Mouse (Mus musculus): ENCODE data around the gene Slc52a3.

Slc52a3 gene

DNA sequence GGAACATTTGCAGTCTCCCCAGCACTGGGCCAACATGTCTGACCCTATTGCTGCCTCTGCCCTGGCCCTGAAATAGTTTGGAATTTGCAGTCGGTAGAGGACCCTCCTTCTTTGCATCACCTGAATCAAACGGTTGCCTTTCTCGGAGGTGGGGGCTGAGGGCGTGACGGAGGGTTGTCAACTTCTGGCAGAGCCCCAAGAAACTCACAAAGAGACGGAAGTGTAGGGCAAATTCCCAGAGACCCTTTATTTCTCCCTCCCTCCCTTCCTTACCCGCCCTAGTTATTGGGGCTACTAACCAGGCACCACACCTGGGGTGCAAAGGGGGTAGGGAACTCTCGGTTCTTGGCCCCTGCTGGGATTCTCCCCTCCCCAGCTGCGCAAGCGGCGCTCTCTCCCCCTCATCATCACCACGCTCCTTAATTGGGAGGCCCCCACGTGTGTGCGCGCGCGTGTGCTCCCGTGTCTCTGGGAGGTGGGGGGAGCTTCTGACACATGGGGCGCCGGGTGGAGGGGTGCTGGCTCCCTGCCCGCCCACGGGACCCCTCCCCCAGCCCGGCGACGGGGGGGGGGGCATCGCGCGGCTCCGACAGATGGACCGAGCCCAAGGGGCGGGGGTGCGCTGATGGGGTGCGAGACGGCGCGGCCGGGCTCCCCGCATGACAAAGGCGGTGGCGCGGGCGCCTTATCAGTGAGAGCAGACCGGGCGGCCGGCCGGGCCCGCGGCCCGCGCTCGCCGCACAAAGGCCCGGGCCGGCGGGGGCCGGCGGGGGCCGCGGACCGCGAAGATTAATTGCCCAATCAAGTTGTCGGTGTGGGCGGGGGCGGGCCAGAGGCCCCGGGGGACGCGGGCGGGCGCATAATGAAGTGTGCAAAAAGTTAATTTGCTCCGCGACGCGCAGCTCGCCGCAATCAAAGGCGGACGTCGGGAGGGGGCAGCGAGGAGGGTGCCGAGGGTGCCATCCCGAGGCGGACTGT is 52.0 kb downstream of the Slc52a3 start:
- no peak for DNase-seq (ENCODE audit: low spot score)

DNA sequence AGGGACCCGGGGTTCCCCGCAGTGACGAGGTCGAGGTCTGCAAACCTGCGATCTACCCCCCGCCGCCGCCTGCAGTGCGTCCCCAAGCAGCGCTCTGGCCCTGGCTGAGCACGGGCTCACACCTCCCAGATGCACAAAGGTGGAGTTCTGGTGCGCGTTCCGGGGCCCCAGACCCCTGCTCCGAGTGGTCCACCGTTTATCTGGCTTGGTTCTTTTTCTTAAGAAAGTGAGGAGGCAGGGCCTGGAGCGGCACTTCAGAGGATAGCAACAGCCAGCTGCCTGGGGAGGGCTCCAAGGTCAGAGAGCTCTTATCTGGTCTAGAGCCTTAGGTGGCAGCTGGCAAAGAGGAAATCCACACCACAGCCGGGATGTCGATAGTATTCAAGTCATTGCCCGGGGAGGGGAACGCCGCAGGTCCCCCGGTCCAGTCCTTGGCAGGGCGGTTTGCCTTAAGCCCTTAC is 52.7 kb downstream of the Slc52a3 start:
- DNase-seq (ENCODE audit: low spot score) = no peak

DNA sequence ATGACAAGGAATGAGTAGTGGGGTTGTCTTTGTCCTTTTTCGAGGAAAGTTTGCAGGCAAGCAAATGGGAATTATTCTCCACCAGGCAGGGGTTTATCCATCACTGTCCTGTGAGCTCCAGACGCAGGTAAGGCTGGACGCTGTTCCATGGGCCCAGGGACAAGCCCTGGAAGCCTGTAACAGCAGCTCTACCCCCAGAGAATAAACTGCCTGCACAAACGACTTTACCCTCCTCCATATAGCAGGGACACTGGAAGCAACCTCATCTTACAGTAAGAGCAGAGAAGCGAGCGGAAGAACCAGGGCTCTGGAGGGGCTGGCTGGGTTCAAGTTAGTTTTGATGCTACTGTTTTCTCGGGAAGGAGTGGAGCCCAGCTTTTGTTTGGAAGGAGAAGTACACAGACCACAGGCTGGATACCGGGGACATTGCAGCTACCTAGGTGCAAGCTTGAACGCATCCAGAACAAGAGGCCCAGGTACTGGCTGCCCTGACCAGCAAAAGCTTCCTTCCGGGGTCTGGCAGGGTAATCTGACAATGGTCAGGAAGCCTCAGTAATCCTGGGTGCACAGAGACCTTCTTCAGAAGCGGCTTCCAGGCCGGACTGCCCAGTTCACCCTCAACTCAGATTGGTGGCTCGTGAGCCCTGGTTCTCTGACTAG is 53.4 kb downstream of the Slc52a3 start:
- DNase-seq (ENCODE audit: low spot score) = no peak

- no peak for DNase-seq (ENCODE audit: low spot score)
Measured at GRCm38 (mm10) chr2:152050316-152050715, 54.0 kb downstream of the Slc52a3 start.

DNA sequence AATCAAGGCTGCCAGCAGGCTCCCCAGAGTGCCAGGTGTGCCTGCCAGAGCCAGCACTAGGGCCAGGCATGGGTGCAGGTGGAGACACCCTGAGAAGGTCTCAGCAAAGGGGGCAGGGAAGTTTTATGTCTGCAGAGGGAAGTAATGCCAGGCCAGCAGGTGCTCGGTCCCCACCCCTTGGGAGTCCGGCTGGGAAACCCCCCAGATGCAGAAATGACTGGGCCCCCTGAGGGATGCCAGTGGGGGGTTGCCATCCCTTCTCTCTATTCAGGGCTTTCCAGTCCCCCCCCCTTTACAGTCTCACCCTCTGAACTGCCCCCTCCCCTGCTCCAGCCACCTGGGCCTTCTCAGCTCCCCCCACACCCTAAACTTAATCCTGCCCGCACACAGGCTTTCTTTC is 55.7 kb downstream of the Slc52a3 start:
- DNase-seq (ENCODE audit: low spot score) = no peak

- DNase-seq (ENCODE audit: low spot score) = no peak
Measured at GRCm38 (mm10) chr2:152055406-152055805, 59.1 kb downstream of the Slc52a3 start.

- DNase-seq (ENCODE audit: low spot score) = no peak
Measured at GRCm38 (mm10) chr2:152056368-152057251, 60.3 kb downstream of the Slc52a3 start.

GRCm38 (mm10) chr2:152057252-152057563 is 60.9 kb downstream of the Slc52a3 start:
- no peak for DNase-seq (ENCODE audit: low spot score)
